Mouse (Mus musculus) midbrain, postnatal 0 days (tissue): Measurements from ENCODE around the gene Alox12e. TPM values are rescaled to one million over a fixed set of nuclear protein-coding genes. Genes with fewer than 3 reads are reported as not detected.
A peak's percentile ranks its signal among the peaks of the same experiment; 100 is the strongest.

ENCODE experiments used
- ATAC-seq: fragments of 200-750 bp; cut with Nextera tagmentation; 2 replicates; pipeline ENCODE4 v1.8.0; 2017; ENCODE audit warnings: moderate number of reproducible peaks, mild to moderate bottlenecking, moderate TSS enrichment, moderate library complexity; ENCODE audit not compliant: low FRiP score
- DNase-seq: peaks from one replicate; pipeline ENCODE4 v3.0.0-alpha.2; 2015; ENCODE audit warnings: low spot score
- H3K27ac ChIP-seq: fragments of 300-500 bp; sonication (generic); 2 replicates; pipeline ENCODE4 v1.5.1; 2014; ENCODE audit warnings: low read depth, mild to moderate bottlenecking, low read length, mixed read lengths
- H3K27me3 ChIP-seq: fragments of 300-500 bp; sonication (generic); 2 replicates; pipeline ENCODE4 v1.6.1; 2014; ENCODE audit warnings: low read length, control low read depth, mixed read lengths; ENCODE audit not compliant: insufficient read depth
- H3K36me3 ChIP-seq: fragments of 300-500 bp; sonication (generic); 2 replicates; pipeline ENCODE4 v1.6.1; 2014; ENCODE audit warnings: low read length, control low read depth, mixed read lengths; ENCODE audit not compliant: insufficient read depth
- H3K4me1 ChIP-seq: fragments of 300-500 bp; sonication (generic); 2 replicates; pipeline ENCODE4 v1.6.1; 2014; ENCODE audit warnings: mild to moderate bottlenecking, control low read depth, antibody characterized with exemption, low read length, mixed read lengths; ENCODE audit not compliant: insufficient read depth
- H3K4me2 ChIP-seq: fragments of 300-500 bp; sonication (generic); 2 replicates; pipeline ENCODE4 v1.6.1; 2014; ENCODE audit warnings: low read depth, mild to moderate bottlenecking, low read length, mixed read lengths; ENCODE audit not compliant: poor library complexity, severe bottlenecking
- H3K4me3 ChIP-seq: fragments of 300-500 bp; sonication (generic); 2 replicates; pipeline ENCODE4 v1.5.1; 2014; ENCODE audit warnings: low read depth, mild to moderate bottlenecking, low read length, moderate library complexity
- H3K9ac ChIP-seq: fragments of 300-500 bp; sonication (generic); replicated peaks from 2 replicates; pipeline ENCODE4 v1.6.1; 2014; ENCODE audit warnings: mild to moderate bottlenecking, low read length, moderate library complexity, mixed read lengths; ENCODE audit not compliant: poor library complexity, severe bottlenecking
- H3K9me3 ChIP-seq: fragments of 300-500 bp; sonication (generic); 2 replicates; pipeline ENCODE4 v1.6.1; 2016; ENCODE audit warnings: low read length, control low read depth
- CTCF ChIP-seq: IDR thresholded peaks from 2 replicates; pipeline ENCODE4 v1.5.1; 2016; ENCODE audit warnings: antibody characterized with exemption, mild to moderate bottlenecking
- WGBS: fragments of 180-500 bp; shearing (Covaris S2); extraction: QIAGEN DNeasy Blood & Tissue Kit; methylation state at CpG from one replicate; pipeline ENCODE4 v1.1.7; 2014; 5-methylcytosine and 5-hydroxymethylcytosine counted together
- polyA plus RNA-seq: library from polyadenylated mRNA; unstranded; fragments of >200 nt; fragmentation: Nextera tagmentation; extraction: Ambion mirVana; gene quantifications from 2 replicates; pipeline ENCODE4 v1.2.1, GENCODE M21; 2015
- total RNA-seq: library from RNA; depleted of rRNA; stranded (reverse); fragments of >200 nt; gene quantifications from 2 replicates; pipeline ENCODE4 v1.2.3, GENCODE M21; 2014

Alox12e gene
- total and polyA plus RNA-seq, 2 experiments from 2014 or later: 0.05 to 0.16 TPM

- no peaks in the 10 kb centered on the region for H3K27me3 ChIP-seq
- peak; percentile 20 for DNase-seq
- H3K4me3 ChIP-seq: no peak overlapping the region
- no peaks in the 10 kb centered on the region for H3K36me3 ChIP-seq
- WGBS: 85% methylated on average over 3 of the region's 3 CpGs
- no peak for ATAC-seq
- no peaks in the 10 kb centered on the region for H3K4me1 ChIP-seq
- H3K27ac ChIP-seq: no peak overlapping the region
- no peaks in the 10 kb centered on the region for H3K9me3 ChIP-seq
- no peak for TF ChIP-seq CTCF
- H3K9ac ChIP-seq: no peak overlapping the region
- H3K4me2 ChIP-seq: no peak overlapping the region
Measured at GRCm38 (mm10) chr11:70284757-70285156, 37.7 kb downstream of the Alox12e start.

- Histone ChIP-seq H3K27me3 (no peaks in the 10 kb centered on the region), H3K9ac (no peak overlapping the region), H3K27ac (no peak overlapping the region), H3K9me3 (no peaks in the 10 kb centered on the region), H3K36me3 (no peaks in the 10 kb centered on the region), H3K4me2 (no peak overlapping the region), H3K4me1 (no peaks in the 10 kb centered on the region), H3K4me3 (no peak overlapping the region)
- no peak for ATAC-seq
- DNase-seq: no peak
- no peak for TF ChIP-seq CTCF
- 83% methylated on average over 4 of the region's 4 CpGs for WGBS
Measured at GRCm38 (mm10) chr11:70283666-70284065, 38.8 kb downstream of the Alox12e start.

GRCm38 (mm10) chr11:70280441-70280840, 42.0 kb downstream of the Alox12e start:
- no peak overlapping the region for H3K4me3 ChIP-seq
- H3K27ac ChIP-seq: no peak overlapping the region
- H3K9ac ChIP-seq: no peak overlapping the region
- no peak for ATAC-seq
- H3K36me3 ChIP-seq: no peaks in the 10 kb centered on the region
- WGBS: 60% methylated on average over 3 of the region's 3 CpGs
- TF ChIP-seq CTCF: no peak
- H3K9me3 ChIP-seq: no peaks in the 10 kb centered on the region
- H3K4me1 ChIP-seq: no peaks in the 10 kb centered on the region
- no peak overlapping the region for H3K4me2 ChIP-seq
- DNase-seq: no peak
- no peaks in the 10 kb centered on the region for H3K27me3 ChIP-seq

GRCm38 (mm10) chr11:70278961-70279360, 43.5 kb downstream of the Alox12e start:
- H3K27ac ChIP-seq: no peak overlapping the region
- no peak overlapping the region for H3K4me3 ChIP-seq
- no peaks in the 10 kb centered on the region for H3K9me3 ChIP-seq
- H3K4me1 ChIP-seq: no peaks in the 10 kb centered on the region
- WGBS: 89% methylated on average over 3 of the region's 3 CpGs
- no peaks in the 10 kb centered on the region for H3K27me3 ChIP-seq
- H3K36me3 ChIP-seq: no peaks in the 10 kb centered on the region
- H3K4me2 ChIP-seq: no peak overlapping the region
- TF ChIP-seq CTCF: no peak
- ATAC-seq: no peak
- H3K9ac ChIP-seq: no peak overlapping the region
- DNase-seq: peak; percentile 36

- Histone ChIP-seq H3K4me1 (no peaks in the 10 kb centered on the region), H3K27me3 (no peaks in the 10 kb centered on the region), H3K4me2 (no peak overlapping the region), H3K36me3 (no peaks in the 10 kb centered on the region), H3K9me3 (no peaks in the 10 kb centered on the region), H3K4me3 (no peak overlapping the region), H3K9ac (no peak overlapping the region), H3K27ac (no peak overlapping the region)
- ATAC-seq: no peak
- 86% methylated on average over 7 of the region's 7 CpGs for WGBS
- no peak for DNase-seq
- no peak for TF ChIP-seq CTCF
Measured at GRCm38 (mm10) chr11:70271641-70272040, 50.8 kb downstream of the Alox12e start.

GRCm38 (mm10) chr11:70266405-70266804, 56.0 kb downstream of the Alox12e start:
- no peak for TF ChIP-seq CTCF
- Histone ChIP-seq H3K36me3 (no peaks in the 10 kb centered on the region), H3K9me3 (no peaks in the 10 kb centered on the region), H3K9ac (no peak overlapping the region), H3K4me3 (no peak overlapping the region), H3K4me2 (no peak overlapping the region), H3K27me3 (no peaks in the 10 kb centered on the region), H3K4me1 (no peaks in the 10 kb centered on the region), H3K27ac (no peak overlapping the region)
- 95% methylated on average over 1 of the region's 1 CpGs for WGBS
- ATAC-seq: no peak
- DNase-seq: no peak
